In genomic region chr3:61839355-61840009, GRCm38 (mm10) we compare ENCODE assay signal across 8 mouse cellular contexts.
A peak's percentile ranks its signal among the peaks of the same experiment; 100 is the strongest.
DNase-seq lines count a peak whose midpoint lies in the region; ATAC-seq and TF ChIP-seq lines count a peak whose summit lies in the region.

No protein-coding gene starts in this region.

- H3K9ac ChIP-seq in neural tube, embryonic 11.5 days (ENCODE audit: low read length) = no peak overlapping the region

- no peak for TF ChIP-seq CTCF in thymus, adult 2 months (IDR thresholded peaks at IDR 0.05; ENCODE audit: borderline replicate concordance, control insufficient read depth, extremely low read depth, insufficient read depth, low read length, poor library complexity)
- peak; percentile 31; the same call in 1 of the 2 replicates for TF ChIP-seq CTCF in cortical plate, adult 2 months (IDR thresholded peaks at IDR 0.05; ENCODE audit: extremely low read depth, insufficient read depth, low read length)

- peak; percentile 13 to 46 for DNase-seq in heart, postnatal 10 days
- DNase-seq in heart, embryonic 10.5 days (ENCODE audit: low spot score) = no peak
- peak; percentile 27 for DNase-seq in thymus, adult 2 months
- DNase-seq in thymus, adult 18-20 months = no peak
- DNase-seq in kidney, postnatal 10 days = peak; percentile 50
- peak; percentile 32 for DNase-seq in neural tube, embryonic 11.5 days (ENCODE audit: low spot score)
- no peak for DNase-seq in gastrocnemius, adult 8-10 months (ENCODE audit: low spot score in 2 of 2)

- H3K27me3 ChIP-seq in heart, embryonic 10.5 days (ENCODE audit: insufficient read depth, poor library complexity, severe bottlenecking) = no peaks in the 10 kb centered on the region
- H3K27me3 ChIP-seq in thymus, adult 2 months (ENCODE audit: control insufficient read depth, insufficient read depth, low read length) = no peaks in the 10 kb centered on the region
- no peaks in the 10 kb centered on the region for H3K27me3 ChIP-seq in neural tube, embryonic 11.5 days (ENCODE audit: control insufficient read depth, insufficient read depth, low read length)

- no peak for TF ChIP-seq POLR2A in thymus, adult 2 months (IDR thresholded peaks at IDR 0.05; ENCODE audit: control insufficient read depth, extremely low read depth, insufficient read depth, low read length, poor library complexity)
- TF ChIP-seq POLR2A in cortical plate, adult 2 months (IDR thresholded peaks at IDR 0.05; ENCODE audit: extremely low read depth, insufficient read depth, low read length) = no peak

- H3K27ac ChIP-seq in heart, embryonic 10.5 days = no peak overlapping the region
- no peak overlapping the region for H3K27ac ChIP-seq in thymus, adult 2 months (ENCODE audit: control insufficient read depth, insufficient read depth, low read length)
- H3K27ac ChIP-seq in cortical plate, adult 2 months (ENCODE audit: insufficient read depth, low read length) = no peak overlapping the region
- no peak overlapping the region for H3K27ac ChIP-seq in neural tube, embryonic 11.5 days (ENCODE audit: low read depth, low read length)

- peak; percentile 60; the same call in 1 of the 2 replicates for ATAC-seq in neural tube, embryonic 11.5 days (ENCODE audit: insufficient read depth, low FRiP score, low TSS enrichment)

- intact Hi-C loops in heart, postnatal 10 days (cut with DNase I) = loop anchor here (5.0 to 10.0 kb wide), 2 partner anchors 572 to 595 kb away; no protein-coding TSS in a partner anchor

- H3K4me1 ChIP-seq in heart, embryonic 10.5 days = no peaks in the 10 kb centered on the region
- H3K4me1 ChIP-seq in thymus, adult 2 months (replicated peaks; ENCODE audit: control insufficient read depth, insufficient read depth, low read length) = no peaks in the 10 kb centered on the region
- no peaks in the 10 kb centered on the region for H3K4me1 ChIP-seq in cortical plate, adult 2 months (ENCODE audit: control insufficient read depth, insufficient read depth, low read length)
- H3K4me1 ChIP-seq in neural tube, embryonic 11.5 days (ENCODE audit: control insufficient read depth, insufficient read depth, low read length) = no peaks in the 10 kb centered on the region

- H3K4me2 ChIP-seq in neural tube, embryonic 11.5 days (ENCODE audit: low read depth) = no peak overlapping the region

- WGBS in heart, embryonic 10.5 days = 50% methylated on average over 3 of the region's 3 CpGs
- 66% methylated on average over 3 of the region's 3 CpGs for WGBS in thymus, adult 2 months
- WGBS in neural tube, embryonic 11.5 days = 57% methylated on average over 3 of the region's 3 CpGs

- no peaks in the 10 kb centered on the region for H3K36me3 ChIP-seq in heart, embryonic 10.5 days
- no peaks in the 10 kb centered on the region for H3K36me3 ChIP-seq in thymus, adult 2 months (ENCODE audit: control insufficient read depth, insufficient read depth, low read length)
- H3K36me3 ChIP-seq in neural tube, embryonic 11.5 days (ENCODE audit: control insufficient read depth, insufficient read depth, low read length) = no peaks in the 10 kb centered on the region

- no peaks in the 10 kb centered on the region for H3K9me3 ChIP-seq in heart, embryonic 10.5 days
- H3K9me3 ChIP-seq in neural tube, embryonic 11.5 days (ENCODE audit: control insufficient read depth, low read length) = no peaks in the 10 kb centered on the region

- H3K4me3 ChIP-seq in heart, embryonic 10.5 days = no peak overlapping the region
- no peak overlapping the region for H3K4me3 ChIP-seq in thymus, adult 2 months (ENCODE audit: control insufficient read depth, insufficient read depth, low read length)
- no peak overlapping the region for H3K4me3 ChIP-seq in cortical plate, adult 2 months (ENCODE audit: insufficient read depth, low read length)
- H3K4me3 ChIP-seq in neural tube, embryonic 11.5 days (ENCODE audit: low read depth, low read length) = no peak overlapping the region

Comparison
In these comparisons a context has a peak if more than half of its experiments do, and no peak if none do; other contexts are left out.
1. DNase-seq: peak in heart, postnatal 10 days (2 of 2), thymus, adult 2 months (single experiment), kidney, postnatal 10 days (single experiment) and neural tube, embryonic 11.5 days (single experiment); none in heart, embryonic 10.5 days (single experiment), thymus, adult 18-20 months (0 of 2) and gastrocnemius, adult 8-10 months (0 of 2).